Mouse (Mus musculus): Measurements from ENCODE around the gene Sec22b.

The Sec22b gene

DNA sequence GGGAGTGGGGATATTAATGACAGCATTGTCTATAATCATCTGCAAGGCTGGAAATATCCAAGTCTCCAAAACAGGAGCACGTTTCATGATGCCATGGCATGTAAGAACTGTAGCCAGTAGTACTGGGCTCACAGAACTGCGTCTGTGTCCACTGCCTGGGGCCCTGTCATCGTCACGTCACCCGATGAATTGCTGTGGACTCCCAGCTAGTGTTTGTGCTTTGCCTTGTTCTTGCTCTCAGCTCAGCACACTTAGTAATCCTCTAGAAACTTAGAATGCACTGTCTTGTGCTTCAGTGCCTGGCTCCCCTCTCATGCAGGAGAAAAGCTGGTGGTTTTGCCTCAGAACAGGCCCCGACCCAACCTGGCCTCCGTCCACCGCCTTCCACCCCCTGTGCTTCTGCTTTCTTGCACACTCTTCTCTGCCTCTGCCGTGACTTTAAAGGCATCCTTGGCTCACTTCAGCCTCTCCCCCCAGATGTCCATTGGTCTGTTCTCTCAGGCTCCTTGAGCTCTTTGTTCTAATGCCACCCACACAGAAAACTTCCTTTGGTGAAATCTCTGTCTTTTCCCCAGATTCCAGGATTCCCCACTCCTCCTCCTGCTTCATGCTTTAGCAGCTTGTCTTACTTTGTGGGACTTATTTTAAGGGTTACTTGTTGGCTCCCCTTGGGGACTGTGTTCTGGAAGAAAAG lies 39.7 kb downstream of the Sec22b start:
- no peak for DNase-seq (ENCODE audit: low read depth)

DNA sequence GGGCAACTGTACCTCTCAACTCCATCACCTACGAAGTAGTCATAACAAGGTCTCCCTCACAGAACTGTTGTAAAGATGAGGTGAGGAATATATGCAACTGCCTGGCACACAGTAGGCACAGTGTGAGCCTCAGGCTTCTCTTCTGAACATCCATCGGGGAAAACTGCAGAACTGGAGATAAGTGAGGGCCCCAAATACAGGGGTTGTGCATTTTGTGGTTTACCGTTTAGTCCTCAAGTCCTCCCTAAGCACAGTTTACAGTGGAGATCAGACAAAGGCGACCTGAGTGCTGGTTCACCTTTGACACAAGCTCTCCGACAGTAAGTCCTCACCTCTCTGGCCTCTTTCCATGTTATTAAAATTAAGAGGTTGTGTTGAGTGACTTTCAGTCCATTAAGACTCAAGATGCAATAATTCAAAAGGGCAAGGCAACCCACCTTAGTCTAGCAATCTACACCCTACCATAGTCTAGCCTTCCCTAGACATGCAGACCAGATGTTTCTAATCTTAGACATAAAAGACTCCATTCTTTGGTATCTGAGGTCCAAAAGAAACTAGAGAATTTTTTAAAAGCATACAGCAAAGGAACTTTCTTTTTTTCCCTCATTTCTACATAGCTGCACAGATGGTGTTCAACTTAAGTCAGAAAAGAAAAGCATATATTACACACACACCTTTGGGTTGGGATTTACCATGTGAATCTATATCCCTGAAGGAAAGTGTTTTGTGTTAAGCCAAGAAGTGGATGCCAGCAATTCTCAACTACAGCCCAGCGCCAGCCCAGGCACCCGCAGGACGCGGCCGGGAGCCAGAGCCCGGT lies 40.7 kb downstream of the Sec22b start:
- DNase-seq (ENCODE audit: low read depth) = peak; percentile 64

DNA sequence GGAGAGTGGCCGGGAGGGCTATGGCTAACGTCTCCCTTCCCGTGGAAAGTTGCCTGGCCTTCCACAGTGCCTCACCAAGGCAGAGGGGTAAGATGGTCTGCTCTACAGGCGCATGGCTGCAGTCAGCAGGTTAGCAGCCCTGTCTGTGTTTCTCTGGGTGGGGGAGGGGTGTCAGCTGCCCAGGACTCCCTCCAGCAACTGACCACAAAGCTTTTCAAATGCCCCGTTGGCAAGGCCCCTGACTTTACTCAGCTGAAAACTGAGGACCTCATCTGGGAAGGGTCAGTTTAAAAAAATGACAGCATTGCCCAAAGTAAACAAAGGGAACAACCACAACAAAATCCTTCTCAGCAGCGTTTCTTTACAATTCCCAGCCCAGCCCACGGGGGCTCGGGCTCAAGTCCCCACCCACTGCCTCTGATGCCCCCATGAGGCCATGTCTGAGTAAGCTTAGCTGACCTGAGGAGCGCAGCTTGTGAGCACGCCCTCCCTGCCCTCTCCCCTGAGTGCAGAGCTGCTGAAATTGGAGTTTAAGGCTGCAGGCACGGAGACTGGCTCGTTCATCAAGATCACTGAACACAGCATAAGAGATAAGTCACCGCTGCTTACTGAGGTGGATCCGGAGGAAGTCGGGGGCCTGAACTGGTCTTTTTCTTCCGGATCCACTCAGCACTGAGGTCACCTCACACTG lies 41.4 kb downstream of the Sec22b start:
- DNase-seq (ENCODE audit: low read depth) = peak; percentile 95

DNA sequence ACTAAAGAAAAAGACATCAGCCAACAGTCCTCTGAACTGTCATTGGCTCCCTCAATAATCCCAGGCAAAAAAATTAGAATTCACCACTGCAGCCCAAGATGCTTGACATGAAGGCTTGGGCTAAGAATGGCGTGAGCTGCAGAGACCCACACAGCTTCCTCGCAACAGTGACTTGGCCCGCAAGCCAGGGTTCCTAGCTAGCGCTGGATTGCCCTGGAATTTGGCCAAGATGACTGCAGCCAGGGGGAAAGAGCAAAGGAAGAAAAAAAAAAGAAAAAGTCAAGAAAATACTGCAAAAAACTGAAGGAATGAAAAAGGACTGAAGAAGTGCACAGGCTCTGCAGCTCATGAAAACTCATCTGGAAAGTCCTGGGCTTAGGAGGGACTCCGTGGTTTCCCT lies 43.5 kb downstream of the Sec22b start:
- no peak for DNase-seq (ENCODE audit: low read depth)

DNA sequence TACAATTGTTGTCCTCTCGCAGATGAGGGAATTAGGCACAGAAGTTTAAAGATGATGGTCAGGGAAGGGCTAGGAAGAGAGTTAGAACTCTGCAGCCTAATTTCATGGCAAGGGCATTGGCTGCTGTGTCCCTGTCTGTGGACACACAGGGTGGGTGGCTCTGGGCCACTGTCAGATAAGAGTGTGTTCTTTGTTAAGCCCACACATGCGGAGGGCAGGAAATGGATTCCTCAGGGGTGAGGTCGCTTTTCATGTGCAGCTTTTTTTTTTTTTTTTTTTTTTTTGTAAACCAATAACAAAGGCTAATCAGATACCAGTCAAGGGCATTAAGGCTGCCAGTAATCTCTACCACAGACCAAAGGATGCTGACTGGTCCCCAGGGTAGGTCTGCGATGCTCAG lies 45.4 kb downstream of the Sec22b start:
- no peak for DNase-seq (ENCODE audit: low read depth)

DNA sequence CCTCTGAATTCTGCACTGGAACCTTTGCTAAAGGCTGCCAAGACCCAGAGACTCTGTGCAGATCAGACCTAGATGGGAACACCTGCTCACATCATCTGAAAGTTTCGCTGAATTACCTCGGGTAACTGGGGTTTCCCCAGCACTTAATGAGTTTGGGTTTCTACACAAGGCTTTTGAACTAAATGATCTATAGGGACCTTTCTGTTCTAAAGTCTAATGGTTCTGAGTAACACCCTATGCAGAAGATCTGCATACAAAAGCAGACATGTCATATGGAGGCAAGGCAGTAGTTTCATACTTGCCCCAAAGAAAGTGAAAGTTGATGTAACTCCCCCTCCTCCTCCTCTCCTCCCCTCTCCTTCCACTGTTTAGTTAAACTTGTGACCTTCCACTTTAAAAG lies 47.5 kb downstream of the Sec22b start:
- no peak for DNase-seq (ENCODE audit: low read depth)

DNA sequence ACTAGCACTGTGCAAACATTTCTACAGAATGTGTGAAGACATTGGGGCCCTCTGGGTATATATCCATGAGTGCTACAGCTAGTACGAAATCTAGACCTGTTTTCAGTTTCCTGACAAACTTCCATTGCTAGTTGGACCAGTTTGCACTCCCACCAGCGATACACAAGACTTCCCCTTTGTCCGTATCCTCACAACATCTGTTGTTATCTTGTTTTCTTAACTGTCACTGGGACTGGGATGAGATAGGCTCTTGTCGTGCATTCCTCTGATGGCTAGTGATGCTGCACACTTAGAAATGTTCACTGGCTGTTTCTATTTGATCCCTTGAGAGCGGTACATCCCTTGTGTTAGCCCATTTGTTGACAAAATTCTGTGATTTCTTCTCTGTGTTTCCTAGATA lies 49.0 kb downstream of the Sec22b start:
- no peak for DNase-seq (ENCODE audit: low read depth)

DNA sequence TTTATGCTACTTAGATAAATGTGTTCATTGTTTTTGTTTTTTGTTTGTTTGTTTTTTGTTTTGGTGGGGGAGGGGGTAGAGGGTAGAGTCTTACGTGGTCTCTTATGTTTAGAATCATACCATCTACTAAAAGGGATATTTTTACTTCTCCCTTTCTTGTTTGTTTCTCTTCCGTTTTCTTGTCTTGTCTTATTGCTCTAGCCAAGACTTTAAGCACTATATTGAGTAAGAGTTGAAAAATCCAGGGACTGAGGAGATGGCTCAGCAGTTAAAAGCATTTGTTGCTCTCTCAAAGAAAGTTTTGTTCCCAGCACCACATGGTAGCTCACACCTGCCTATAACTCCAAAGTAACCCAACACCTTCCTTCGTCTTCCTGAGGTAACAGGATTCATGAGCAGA lies 50.1 kb downstream of the Sec22b start:
- no peak for DNase-seq (ENCODE audit: low read depth)

DNA sequence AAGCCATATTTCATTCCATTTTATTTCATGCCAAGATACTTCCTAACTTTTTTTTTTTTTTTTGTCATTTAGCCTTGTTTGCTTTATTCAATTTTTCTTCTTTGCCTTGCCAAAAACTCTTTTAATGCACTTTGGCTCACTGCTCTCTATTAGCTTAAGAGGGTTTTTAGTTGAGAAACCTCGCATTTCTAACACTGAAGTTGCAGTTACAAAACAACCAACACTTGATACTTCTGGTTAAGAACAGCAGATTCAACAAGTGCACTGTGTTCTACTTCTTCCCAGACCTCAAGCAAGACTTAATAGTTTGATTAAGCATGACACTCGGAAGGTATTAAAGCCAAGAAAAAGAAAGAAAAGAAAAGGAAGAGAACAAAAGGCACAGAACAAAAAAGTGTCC lies 52.2 kb downstream of the Sec22b start:
- DNase-seq (ENCODE audit: low read depth) = no peak

DNA sequence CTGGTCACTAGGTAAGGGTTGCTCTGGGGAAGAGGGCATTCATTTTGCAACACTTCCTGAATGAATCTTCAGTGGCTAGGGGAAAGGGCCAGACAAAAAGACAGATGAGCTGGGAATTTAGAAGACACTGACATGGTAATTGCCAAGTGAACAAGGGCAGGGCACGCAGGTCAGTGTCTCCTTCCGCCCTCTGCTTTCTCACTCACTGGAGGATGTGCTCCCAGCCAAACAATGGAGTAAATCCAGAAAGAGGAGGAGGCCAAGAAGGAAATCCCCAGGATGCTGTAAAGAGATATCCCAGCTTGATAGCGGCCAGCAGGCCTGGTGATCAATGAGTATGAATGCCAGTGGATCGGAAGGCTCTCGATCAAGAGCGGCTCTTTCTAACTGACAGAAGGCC lies 55.3 kb downstream of the Sec22b start:
- no peak for DNase-seq (ENCODE audit: low read depth)

DNA sequence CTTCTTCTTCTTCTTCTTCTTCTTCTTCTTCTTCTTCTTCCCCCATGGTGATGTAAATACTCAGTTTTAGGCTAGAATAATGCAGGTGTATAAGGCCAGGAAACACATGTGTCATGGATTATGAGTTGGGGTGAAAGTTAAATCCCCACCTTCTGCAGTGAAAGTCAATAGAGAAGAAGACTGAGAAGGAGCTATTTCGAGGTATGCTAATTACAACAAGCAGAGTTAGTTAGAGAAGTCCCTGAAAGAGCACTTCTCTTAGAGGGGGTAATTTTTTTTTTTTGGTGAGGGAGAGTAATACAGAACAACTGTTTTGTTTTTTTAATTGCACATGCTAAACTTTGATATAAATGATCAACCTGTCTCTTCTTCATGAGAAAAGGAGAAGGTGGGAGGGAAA lies 55.9 kb downstream of the Sec22b start:
- DNase-seq (ENCODE audit: low read depth) = no peak

DNA sequence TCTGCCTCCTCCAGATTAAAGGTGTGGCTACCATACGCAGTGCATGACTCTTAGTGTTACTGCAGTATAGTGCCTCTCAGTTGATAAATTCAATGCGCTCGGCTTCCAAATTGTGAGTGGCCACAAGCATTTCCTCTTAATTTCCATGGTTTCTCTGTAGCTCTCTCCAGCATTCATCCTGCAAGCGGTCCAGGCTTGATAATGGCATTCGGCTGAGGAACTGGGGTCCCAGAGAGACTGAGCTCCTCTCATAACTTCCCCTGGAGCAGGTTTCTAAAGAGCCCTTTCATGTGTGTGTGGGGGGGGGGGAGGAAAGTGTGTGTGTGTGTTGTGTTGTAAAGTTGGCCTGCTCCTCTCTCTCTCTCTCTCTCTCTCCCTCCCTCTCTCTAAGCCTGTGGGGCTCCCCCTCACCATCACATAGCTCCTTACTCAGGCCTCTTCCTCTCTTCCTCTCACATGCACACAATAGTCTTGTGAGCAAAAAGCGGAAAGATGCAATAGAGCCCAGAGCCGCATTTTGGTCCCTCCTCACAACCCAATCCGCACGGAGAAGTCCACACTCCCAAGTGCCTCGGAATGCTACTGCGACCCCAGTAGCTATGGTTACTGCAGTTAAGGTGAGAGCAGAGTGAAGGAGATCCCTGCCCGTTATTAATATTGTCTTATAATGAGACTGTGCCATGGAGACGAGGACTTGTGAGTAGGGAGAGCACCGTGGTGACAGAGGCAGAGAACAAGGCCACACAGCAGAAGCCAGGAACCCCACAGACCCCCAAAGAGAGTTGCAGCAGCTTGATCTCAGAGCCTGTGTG lies 60.0 kb downstream of the Sec22b start:
- no peak for DNase-seq (ENCODE audit: low read depth)

DNA sequence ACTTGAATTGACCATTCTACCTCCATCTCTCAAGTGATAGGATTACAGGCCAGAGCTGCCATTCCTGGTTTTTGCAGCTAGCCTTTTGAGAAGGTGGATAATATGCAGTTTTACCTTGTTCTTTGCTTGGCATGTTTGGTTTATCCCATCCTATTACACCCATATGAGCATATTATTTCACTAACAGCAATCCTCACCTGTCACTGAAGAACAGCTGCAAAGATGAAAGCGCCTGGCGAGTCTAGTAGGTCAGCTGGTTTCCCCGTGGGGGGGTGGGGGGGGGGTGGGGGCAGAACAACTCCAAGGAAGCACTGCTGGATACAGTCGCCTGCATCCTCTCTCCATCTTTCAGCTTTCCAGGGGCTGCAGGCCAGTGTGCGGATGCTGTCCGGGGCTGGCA lies 61.0 kb downstream of the Sec22b start:
- DNase-seq (ENCODE audit: low read depth) = no peak

DNA sequence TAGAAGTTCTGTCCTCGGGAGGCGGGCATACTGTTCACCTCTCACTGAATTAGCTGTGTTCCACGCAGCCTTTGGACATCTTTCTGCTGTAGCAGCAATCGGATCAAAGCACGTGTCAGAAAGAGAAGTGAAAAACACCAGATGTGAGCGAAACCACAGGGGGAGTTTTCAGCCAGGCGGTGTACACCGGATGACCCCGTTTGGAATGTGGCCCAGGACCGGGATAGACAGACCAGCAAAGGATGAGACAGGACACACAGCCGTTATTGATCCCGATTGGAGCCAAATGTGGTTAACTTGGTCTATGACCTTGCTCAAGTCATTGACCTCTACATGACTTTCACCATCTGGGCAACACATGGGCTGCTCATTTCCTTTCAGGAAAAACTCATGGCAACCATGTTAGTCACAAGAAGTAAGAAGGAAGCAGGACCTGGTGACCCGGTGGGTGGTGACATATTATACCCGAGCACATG lies 63.9 kb downstream of the Sec22b start:
- DNase-seq (ENCODE audit: low read depth) = no peak

DNA sequence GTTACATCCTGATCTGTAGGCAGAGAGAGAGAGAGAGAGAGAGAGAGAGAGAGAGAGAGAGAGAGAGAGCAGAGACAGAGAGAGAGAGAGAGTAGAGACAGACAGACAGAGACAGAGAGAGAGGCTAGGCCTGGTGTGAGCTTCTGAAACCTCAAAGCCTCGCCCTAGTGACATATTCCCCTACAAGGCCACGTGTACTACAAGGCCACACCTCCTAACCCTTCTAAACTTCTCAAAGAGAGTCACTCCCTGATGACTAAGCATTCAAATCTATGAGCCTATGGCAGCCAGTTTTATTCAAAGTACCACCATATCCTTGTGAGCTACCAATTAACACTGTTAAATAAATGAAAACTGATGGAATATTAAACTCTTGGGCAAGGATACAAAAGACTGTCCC lies 66.6 kb downstream of the Sec22b start:
- no peak for DNase-seq (ENCODE audit: low read depth)

DNA sequence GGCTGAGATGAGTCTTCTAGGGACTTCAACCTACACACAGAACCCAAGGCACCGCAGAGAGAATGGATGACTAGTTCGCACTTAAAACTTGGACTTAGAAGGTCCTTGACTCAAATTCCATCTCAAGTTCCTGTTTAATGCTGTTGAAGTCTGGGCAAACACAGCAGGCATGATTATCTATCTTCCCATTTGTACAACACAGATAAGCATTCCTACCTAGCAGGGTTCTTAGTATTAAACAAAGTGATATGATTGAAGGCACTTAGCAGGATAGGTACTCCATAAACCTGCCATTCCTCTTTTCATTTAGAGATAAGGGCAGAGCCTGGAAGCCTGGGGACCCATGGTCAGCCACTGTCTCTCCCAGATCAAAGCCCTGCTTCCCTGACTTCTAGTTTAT lies 67.2 kb downstream of the Sec22b start:
- no peak for DNase-seq (ENCODE audit: low read depth)

DNA sequence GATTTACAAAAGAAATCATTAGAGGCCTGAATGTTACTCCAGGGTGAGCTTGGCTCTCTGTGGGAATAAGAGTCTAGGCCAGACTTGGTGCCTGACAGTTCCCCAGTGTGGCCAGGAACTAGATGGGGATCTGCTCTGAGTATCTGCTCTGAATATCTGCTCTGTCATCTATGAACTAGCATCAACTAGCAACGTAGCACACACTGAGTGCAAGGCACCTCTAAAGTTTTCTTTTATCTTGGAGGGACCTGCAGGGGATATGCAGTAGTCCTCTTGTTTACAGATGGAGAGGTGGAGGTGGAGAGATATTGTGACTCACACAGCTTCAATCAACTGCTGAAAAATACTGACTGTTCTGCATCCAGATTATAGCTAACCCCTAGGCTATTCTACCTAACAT lies 68.0 kb downstream of the Sec22b start:
- DNase-seq (ENCODE audit: low read depth) = no peak

DNA sequence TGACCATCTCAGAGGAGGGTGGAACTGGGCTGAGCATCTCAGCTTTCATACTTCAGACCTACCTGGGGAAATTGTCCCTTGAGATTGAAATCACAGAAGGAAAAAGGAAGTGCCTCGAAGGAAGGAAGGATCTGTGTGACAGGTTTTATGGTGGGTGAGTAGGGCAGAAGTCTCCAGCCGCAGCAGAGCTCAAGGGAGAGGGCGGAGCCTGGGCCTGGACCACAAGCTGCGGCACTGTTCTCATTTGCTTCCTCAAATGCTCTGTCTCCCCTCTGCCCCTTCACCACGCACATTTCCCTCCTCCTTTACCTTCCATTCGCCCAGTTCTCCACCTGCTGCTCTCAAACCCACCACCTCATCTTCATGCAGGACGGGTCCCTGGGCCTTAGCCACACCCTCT lies 70.1 kb downstream of the Sec22b start:
- no peak for DNase-seq (ENCODE audit: low read depth)

DNA sequence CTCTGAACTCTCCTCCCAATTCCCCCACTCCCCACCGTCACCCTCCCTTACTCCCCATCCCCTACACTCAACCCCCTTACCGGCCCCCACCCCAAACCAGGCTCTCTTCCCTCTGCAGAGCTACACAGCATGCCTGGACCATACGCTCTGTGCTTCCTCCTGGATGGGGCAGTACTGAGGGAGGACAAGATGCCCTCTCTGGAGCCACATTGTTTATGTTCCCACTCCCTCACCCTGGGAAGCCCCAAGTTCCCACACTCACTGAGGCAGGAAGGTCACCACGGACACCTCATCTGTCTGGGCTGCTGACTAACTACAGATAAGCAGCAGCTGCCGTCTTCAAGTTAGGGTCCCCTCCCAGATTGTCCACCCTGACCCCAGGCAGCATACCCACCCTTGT lies 71.2 kb downstream of the Sec22b start:
- no peak for DNase-seq (ENCODE audit: low read depth)

DNA sequence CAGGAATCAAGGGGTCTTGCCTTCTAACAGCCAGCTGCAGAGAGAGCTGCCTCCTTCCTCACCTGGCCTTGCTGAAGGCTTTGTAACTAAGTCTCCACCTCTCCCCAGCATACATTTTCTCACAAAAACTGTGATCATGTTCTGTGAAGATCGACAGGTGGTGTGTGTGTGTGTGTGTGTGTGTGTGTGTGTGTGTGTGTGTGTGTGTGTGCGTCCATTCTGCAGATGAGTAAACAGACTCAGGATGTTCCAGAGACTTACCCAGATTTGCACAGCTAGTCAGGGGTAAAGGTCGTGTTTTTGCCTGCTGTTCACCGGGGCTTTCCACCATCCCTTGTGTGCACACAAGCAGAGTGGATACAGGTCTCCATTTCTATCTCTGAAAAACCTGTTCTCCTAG lies 71.7 kb downstream of the Sec22b start:
- DNase-seq (ENCODE audit: low read depth) = no peak
